Mouse (Mus musculus) cerebellum, postnatal 4 days (tissue): ENCODE data around the gene Fam135a.
"Not testable (repeated sequence)": the region's sequence is repeated elsewhere in the genome, so short reads cannot be mapped to it uniquely, and the experiment has no call there.

ENCODE experiments used
- DNase-seq, 2 experiments: peaks; one replicate each; pipeline ENCODE4 v3.0.0; 2022; ENCODE audit warnings: low spot score in 2 of 2, mixed read lengths in 1 of 2

Gene Fam135a

GRCm38 (mm10) chr1:24068830-24069229 lies 31.3 kb downstream of the Fam135a start:
- no peak for DNase-seq

DNA sequence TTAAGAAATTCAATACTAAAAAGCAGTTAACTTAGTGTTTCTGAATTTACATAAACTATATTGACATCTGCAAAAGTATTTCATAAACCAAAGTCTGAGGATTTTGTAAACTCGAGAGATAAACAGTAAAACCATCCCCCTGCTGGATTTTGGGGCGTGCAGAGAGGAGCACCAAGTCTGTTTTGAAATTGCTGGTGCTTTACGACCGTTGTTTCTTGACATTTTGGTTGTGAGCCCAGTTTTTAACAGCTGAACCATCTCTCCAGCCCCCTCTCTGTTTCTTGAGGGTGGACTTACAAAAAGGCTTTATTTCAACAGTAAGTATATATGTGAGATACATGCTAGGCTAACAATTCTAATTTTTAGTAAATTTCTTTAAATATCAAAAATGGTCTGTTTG lies 33.4 kb downstream of the Fam135a start:
- DNase-seq = no peak

DNA sequence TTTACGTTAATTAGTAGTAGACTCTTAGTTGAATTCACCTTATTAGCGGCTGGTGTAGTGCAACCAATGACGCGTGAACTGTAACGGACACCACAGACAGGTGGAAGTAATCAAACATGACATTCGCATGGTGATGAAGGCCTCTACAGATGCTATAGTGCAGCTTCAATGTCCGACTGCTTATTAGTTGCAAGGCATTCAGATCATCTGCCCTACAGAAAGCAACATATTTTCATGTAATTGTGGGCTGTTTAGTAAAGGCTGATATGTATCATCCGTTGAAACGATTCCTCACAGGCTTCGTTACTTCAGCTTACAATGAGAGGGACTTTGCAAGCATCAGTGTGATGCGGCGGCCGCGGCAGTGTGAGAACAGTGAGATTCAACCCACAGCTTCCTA lies 44.4 kb downstream of the Fam135a start:
- DNase-seq = no peak

GRCm38 (mm10) chr1:24046730-24047510 lies 53.2 kb downstream of the Fam135a start:
- no peak for DNase-seq

DNA sequence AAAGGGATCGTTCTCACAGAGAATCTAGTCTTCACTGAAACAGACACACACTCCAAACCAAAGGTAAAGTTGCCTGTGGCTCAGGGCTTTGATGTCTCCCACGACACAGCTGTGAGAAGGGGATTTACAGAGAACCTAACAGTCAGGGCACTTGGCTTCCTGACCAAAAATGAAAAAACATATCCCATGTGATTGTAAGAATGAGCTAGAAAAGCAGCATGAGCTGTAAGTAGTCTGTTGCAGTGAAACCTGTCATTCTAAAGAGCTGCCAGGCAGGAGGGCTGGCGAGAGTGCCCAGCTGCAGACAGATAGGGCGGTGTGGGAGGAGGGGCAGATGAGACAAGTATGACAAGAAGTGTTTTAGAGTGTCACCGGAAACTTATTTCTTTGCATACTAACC lies 54.5 kb downstream of the Fam135a start:
- no peak for DNase-seq

DNA sequence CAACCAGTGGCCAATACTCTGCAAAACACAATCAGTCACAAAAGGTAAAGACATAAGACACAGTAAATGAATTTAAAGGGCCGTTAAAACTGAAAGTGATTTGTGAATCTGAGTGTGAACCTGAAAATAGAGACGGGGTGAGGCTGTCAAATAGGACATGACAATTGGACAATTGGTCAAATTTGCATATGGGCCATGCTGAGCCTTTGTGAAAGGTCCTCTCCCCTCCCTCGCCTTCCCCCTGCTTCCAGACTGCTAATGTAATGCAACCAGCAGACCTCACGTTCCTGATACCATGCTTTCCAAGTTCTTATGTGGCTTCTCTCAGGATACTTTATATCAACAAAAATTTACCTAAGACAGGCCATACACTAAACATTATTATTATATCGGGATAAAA lies 57.1 kb downstream of the Fam135a start:
- DNase-seq = no peak

DNA sequence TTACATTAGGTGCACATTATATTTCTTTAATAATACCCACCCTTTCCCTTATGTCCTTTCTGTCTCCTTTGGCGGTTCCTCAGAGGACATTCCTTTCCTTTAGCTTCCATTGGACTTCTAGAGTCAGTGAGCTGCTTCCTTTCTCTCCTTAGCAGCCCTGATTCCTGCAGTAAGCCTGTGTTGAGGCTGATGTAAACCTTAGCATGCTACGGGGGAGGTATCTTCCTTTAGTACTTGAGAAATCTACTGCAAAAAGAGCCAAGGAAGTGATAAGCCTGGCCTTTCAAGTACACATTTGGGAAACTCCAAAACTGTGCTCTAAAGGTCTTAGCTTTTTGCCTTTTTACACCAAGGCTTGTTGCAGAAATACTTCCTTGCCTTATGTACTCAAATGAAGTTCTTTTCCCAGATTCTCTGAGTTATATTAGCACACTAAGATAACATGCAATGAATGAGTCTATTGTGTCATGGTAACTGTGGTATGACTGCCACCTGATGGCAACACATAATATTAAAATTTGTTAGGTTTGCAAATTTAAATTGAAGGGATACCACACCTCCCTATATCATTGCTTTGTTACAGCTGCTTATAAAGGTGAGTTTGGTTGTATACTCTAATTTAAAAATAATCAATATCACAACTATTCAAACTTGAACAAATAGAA lies 66.2 kb downstream of the Fam135a start:
- no peak for DNase-seq

- no peak for DNase-seq
Measured at GRCm38 (mm10) chr1:24010821-24011220, 89.3 kb downstream of the Fam135a start.

- no peak for DNase-seq
Measured at GRCm38 (mm10) chr1:24010016-24010415, 90.1 kb downstream of the Fam135a start.

DNA sequence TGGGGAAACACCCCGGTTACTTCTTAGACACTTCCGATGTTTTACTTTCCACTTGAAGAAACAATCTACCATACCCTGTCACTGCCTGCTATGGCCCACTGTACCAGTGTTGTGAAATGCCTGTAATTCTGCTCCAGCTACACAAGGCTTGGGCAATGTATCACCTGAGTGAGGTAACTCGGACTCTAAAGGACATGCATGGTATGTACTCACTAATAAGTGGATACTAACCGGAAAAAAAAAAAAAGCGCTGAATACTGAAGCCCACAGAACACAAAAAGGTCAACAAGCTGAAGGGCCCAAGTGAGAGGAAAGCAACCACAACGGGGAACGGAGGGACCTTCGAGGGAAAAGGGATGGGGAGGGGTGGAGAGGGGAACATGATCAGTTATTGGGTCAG lies 92.5 kb downstream of the Fam135a start:
- no peak for DNase-seq

GRCm38 (mm10) chr1:24005070-24005804 lies 94.9 kb downstream of the Fam135a start, which contains the start of gene Sdhaf4:
TSS of gene Sdhaf4 (minus strand) at chr1:24005656.
- DNase-seq = peak; percentile 85 to 95

- no peak for DNase-seq
Measured at GRCm38 (mm10) chr1:23999318-23999717, 100.8 kb downstream of the Fam135a start.

GRCm38 (mm10) chr1:23998866-23999265 lies 101.3 kb downstream of the Fam135a start:
- no peak for DNase-seq

- no peak for DNase-seq
Measured at GRCm38 (mm10) chr1:23998120-23998810, 101.9 kb downstream of the Fam135a start.

DNA sequence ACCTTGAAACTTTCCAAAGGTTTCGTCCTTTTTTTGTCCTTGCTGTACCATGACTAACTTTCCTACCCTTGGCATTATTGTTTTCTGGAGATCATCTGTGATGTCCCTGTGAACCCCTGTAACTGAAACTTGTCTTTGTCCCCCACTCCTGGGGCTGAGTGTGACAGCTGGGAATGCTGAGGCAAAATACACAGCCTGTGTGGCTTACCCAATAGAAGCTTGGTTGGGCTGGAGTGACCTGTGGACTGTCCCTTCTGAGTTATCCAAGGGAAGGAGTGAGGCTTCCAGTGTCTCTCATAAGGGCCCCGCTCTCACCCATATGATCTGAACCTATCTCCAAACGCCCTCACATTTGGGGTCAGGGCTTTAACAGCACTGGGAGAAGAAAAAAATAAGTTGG lies 102.6 kb downstream of the Fam135a start:
- no peak for DNase-seq

GRCm38 (mm10) chr1:23995420-23995819 lies 104.7 kb downstream of the Fam135a start:
- no peak for DNase-seq

DNA sequence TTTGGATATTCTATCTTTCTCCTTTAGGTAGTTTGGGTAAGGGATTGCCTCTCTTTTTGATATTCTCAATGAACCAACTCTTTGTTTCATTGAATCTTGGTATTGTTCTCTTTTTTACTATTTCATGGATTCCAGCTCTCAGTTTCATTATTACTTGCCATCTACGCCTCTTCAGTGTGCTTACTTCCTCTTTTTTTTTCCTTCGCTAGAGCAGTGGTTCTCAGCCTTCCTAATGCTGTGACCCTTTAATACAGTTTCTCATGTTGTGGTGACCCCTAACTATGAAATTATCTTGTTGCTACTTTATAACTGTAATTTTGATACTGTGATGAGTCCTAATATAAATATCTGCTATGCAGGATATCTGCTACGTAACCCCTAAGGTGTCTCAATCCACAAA lies 117.0 kb downstream of the Fam135a start:
- no peak for DNase-seq

DNA sequence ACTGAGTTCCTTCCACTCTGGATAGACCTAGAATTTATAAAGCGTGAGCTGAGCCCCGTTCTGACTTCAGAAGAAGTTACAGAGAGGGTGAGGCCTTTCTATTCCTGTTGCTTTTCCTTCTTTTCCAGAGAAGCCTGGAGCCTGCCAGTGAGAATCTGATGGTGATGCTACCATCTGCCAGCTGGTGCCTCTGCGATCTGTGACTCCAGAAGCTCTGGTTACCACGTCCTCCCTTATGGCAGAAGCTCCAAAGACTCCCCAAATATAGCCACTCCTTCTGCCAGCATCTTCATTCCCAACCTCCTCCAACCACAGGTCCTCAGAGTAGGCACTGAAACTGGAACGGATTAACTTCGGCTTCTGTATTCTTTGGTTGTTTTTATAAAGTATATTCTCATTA lies 121.9 kb downstream of the Fam135a start:
- DNase-seq = no peak

GRCm38 (mm10) chr1:23971159-23971558 lies 129.0 kb downstream of the Fam135a start:
- not testable (repeated sequence) for DNase-seq

- DNase-seq = no peak
Measured at GRCm38 (mm10) chr1:23968027-23968725, 132.0 kb downstream of the Fam135a start.

DNA sequence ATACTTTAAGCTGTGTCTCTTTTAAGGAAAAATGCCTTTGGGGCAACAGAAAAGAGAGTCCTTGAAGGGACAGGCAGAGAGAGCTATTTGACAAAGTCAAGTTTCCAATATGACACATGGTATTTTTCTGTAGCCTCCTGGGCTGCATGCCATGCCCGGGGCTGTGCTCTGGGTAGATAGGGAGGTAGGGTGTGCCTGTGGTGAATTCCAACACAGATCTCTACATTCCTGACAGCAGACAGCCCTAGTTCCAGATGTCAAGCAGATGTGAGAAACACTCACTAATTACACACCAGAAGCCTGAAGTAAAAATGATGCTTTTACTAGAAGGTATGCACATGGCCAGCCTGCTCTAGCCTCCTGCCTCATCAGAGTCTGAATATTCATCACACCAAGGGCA lies 133.9 kb downstream of the Fam135a start:
- DNase-seq = no peak
